Mouse (Mus musculus): ENCODE data around the gene Fam129b.

DNA sequence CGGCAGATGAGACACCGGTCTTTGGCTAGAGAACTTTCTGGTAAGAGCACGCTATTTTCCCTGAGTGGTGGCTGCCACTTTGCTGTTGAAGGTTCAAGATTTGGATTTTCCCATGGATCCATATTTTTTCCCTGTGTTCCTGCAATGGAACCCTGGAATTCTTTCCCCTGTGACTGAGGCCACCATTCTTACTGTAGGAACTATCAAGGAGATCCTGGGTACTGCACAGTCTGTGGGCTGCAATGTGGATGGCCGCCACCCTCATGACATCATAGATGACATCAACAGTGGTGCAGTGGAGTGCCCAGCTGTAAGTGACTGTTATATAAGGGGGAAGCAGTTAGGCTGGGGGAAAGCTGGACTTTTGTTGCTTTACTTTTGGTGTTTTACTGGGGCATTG, 87.6 kb downstream of the Fam129b start:
- TF ChIP-seq POLR2A (IDR thresholded peaks at IDR 0.05; ENCODE audit: low read depth, low read length) (no peak), CTCF (conservative IDR thresholded peaks at IDR 0.05; ENCODE audit: insufficient read depth, insufficient read length, low read depth, low read length) (no peak)

Measured in kidney, adult 2 months (tissue).